Mouse (Mus musculus): ENCODE data around the gene Klhl29. TPM values are rescaled to one million over a fixed set of nuclear protein-coding genes. Genes with fewer than 3 reads are reported as not detected.

Gene Klhl29
- polyA plus RNA-seq, 1 experiment: not detected

DNA sequence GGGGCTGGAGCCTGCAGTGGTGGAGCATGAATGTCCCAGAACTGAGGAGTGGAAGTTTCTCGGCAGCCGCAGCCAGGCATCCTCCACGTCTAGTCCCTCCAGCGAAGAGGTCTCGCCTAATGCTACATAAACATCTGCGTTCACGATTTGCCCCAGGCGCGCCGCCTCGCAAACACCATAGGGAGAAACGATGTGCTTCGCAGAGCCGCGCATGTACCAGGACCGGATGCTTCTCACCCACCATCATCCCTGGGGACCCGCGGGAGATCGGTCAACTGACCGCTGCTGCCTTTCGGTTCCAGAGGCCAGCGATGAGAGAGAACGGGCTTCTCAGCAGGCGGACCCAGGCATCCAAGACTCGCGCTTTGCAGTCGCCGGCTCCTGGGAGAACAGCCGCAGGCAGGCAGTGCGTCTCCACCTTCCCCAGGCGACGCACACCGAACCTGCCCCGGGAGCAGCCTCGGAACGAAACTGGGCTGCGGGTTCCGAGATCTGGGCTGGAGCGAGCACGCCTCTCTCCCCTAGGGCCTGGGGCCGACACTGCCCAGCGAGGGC, 1.8 kb downstream of the Klhl29 start:
- TF ChIP-seq GATA1 (IDR thresholded peaks at IDR 0.05; ENCODE audit: low read length): no peak

GRCm38 (mm10) chr12:5369396-5369795, 6.1 kb downstream of the Klhl29 start:
- TF ChIP-seq GATA1 (IDR thresholded peaks at IDR 0.05; ENCODE audit: low read length): no peak

DNA sequence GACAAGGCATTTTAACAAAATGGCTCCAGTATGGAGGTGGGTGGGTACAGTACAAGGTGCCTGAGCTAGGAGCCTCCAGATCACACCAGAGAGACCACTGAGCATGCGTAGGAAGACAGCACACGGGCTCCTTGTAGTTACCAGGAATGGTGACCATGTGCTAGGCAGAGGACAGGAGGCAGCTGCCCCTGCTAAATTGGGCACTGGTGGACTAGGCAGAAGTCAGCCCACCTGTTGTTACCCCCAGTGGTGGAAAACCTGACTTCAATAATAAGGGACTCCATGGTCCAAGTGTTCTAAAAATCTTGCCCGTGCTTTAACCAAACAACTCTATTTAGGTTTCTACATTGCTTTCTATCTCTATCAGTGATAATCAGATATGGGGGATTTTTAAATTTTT, 10.6 kb downstream of the Klhl29 start:
- no peak for TF ChIP-seq GATA1 (IDR thresholded peaks at IDR 0.05; ENCODE audit: low read length)

- no peak for TF ChIP-seq GATA1 (IDR thresholded peaks at IDR 0.05; ENCODE audit: low read length)
These were observed 11.4 kb downstream of the Klhl29 start for GRCm38 (mm10) chr12:5363961-5364634.

- no peak for TF ChIP-seq GATA1 (IDR thresholded peaks at IDR 0.05; ENCODE audit: low read length)
These were observed 16.4 kb downstream of the Klhl29 start for GRCm38 (mm10) chr12:5359065-5359464.

DNA sequence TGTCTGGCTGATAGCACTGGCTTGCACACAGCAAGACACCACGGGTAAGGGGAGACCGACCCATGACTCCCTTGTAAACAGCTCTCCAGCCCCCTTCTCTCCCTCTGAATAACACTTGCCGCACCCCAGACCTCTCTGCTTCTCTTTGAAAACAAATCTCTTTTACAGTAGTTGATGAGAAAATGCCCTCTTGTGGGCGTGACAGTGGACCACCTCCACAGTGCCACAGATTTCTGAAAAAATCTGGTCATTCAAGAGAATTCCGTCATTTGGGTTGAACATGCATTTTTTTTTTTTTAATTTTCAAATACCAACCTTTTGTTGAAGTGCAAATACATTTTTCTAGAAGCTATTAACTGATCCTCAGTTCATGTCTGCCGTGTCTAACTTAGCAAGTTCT, 17.0 kb downstream of the Klhl29 start:
- no peak for TF ChIP-seq GATA1 (IDR thresholded peaks at IDR 0.05; ENCODE audit: low read length)

DNA sequence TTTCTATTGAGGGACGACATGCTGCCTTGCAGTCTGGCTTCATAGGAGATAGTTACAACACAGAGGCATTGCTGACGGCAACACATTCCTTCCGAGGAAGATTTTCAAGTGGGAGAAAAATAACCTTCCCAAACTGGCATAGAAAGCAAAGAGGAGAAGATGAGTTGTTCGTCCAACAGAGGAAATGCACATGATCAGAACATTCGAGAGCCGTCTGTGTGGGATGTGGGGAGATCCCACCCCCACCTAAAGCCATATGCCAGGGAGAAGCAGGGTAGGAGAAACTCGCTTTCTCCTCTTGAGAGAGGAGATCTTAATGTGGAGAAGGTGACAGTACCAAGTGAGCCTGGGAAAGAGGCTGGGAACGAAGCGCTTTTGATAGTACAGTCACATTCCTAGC, 22.1 kb downstream of the Klhl29 start:
- no peak for TF ChIP-seq GATA1 (IDR thresholded peaks at IDR 0.05; ENCODE audit: low read length)

DNA sequence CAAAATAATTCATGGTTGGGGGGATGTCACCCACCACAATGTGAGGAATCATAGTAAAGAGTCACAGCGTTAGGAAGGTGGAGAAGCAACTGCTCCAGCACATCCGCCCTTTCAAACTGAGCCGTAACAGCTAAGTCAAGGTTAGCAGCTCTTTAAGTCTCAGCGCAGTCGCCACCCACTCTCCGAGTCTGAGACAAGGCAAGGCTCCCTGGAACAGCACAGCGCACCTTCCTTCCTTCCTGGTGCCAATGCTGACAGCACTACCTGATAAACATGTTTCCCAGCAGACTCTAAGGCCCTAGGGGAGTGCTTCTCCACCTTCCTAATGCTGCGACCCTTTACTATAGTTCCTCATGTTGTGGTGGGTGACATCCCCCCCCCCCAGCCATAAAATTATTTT, 22.7 kb downstream of the Klhl29 start:
- no peak for TF ChIP-seq GATA1 (IDR thresholded peaks at IDR 0.05; ENCODE audit: low read length)

DNA sequence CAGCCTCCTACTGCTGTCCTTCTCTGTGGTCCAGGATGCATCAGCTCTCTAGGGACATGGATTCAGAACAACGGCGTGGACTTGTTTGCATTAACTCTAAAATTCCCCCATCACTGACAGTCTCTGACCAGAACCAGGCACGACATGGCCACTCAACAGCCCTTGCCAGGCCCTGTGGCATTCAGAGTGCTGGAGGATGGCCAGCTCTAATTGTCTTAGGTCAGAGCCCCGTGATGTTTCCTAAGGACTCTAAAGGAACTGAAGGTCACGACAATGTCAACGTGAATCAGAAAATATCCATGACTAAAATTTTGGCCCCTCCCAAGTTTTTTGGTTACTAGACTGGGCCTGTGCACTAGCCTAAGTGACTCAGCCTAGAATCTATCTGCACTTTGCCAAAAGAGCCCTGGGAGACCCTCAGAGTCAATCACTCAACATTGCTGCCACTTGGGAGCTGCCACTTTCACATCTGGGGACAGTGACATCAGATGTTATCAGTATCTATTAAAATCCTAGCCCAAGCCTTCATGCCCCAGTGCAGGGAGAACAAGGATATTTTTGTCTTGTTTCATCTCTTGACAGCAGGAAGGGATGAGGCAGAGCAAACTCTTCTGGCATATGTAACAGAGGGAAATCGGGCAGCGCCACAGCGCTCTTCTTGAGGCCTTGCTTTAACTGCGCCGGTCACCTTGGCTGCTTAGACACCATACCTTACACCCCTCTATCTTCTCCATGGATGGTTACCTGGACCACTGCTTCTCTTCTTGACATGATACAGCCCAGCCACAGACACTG, 24.8 kb downstream of the Klhl29 start:
- TF ChIP-seq GATA1 (IDR thresholded peaks at IDR 0.05; ENCODE audit: low read length): no peak

DNA sequence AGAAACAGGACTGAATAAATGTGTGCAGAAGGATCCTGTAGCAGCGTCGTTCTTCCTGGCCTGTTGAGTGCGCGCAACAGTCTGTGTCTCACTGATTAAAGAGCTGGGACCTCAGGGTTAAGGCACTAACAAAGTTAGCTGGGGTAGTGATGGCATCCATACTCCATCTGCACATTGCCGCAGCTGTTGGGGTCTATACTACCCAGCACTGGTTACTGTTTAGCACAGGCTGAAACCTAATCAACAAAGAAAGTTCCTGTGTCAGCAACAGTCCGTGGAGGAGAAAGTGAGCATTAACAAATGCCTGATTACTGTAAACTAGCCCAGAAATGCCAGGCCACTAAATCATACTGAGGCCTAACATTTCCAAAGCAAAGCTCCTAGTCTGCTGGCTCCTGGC, 30.4 kb downstream of the Klhl29 start:
- TF ChIP-seq GATA1 (IDR thresholded peaks at IDR 0.05; ENCODE audit: low read length): no peak

DNA sequence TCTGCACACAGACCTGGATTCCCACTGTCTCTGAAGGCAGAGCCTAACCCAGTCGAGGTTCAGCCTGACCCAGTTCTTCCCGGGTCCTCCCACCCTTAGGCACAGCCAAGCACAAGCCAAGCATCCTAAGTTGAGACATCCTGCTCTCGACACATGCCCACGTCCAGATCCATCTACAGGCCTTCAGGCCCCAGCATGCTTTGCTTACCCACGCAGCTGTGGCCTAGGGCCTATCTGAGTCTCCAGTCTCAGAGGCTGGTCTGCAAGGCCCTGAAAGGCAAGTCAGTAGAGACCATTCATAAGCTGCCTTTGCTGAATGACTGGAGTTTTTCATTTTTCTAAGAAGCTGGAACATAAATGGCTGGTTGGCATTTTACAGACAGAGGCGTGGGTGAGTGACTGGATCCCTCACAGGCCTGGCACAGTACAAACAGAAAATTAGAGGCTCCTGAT, 35.3 kb downstream of the Klhl29 start:
- no peak for TF ChIP-seq GATA1 (IDR thresholded peaks at IDR 0.05; ENCODE audit: low read length)

DNA sequence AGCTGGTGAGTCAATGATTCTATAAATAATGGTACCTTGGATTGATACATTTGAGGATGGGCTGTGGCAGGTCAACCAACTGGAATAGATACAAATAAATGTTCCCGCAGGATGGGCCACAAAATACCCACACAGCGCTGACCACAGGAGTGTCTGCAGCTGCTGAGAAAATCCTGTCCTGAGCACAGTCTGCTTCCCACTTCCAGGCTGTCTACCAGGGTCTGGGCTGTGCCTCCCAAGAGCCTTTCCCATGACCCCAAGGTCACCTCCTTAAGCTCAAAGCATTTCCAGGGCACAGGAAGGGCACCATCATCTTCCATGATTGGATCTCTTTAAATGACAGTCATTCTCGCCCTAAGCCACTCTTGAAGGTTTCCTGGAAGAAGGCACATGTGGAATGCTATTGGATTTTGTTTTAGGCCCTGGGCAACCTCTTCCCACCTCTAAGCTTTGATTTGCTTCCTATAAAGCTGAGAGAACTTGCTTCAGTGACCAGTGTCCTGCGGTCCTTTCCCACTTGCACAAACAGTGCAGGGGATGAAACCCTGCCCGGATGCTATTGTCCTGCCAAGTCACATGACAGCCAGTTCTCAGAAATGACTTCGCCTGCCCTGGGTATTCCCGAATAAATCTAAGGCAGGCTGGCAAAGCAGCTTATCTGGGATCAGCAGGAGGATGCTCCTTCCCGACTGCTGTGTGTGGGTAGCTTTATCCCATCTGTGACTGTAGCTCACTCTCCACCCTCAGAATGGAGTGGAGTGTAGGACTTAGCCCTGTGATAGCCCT, 38.4 kb downstream of the Klhl29 start:
- TF ChIP-seq GATA1 (IDR thresholded peaks at IDR 0.05; ENCODE audit: low read length): no peak

- TF ChIP-seq GATA1 (IDR thresholded peaks at IDR 0.05; ENCODE audit: low read length): no peak
These were observed 39.2 kb downstream of the Klhl29 start for GRCm38 (mm10) chr12:5336331-5336730.

DNA sequence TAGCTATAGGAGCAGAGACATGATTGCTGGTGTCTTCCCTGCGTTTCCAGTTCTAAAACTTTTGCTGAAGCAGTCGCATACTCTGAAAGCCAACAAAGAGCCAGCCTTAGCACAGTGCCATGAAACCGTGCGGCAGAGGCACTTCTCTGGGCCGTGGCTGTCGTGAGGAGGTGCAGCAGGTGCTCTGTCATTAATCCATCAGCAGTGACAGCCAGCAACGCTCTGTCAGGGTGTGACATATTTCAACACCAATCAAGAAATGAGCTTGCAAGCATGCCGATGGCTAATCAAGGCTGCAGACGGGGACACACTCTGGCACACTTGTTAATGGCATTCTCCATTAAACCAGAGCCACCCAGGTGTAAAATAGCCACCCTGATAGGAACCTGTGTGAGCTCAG, 40.5 kb downstream of the Klhl29 start:
- TF ChIP-seq GATA1 (IDR thresholded peaks at IDR 0.05; ENCODE audit: low read length): no peak

DNA sequence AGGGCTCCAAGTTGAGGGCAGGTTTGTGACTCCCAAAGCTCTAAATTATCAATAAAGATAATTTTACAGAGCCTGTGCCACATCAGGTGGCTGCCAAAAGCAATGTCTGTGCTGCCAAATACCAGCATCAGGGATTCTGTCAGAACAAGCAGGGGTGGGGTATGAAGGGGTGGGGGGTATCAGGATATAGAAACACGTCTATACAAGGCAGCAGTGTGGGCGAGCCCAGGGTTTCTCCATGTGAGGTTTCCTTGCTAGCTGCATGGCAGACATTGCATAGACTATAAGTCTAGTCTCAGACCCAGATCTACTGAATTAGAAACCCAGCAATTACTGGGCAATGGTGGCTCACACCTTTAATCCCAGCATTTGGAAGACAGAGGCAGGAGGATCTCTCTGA, 41.3 kb downstream of the Klhl29 start:
- no peak for TF ChIP-seq GATA1 (IDR thresholded peaks at IDR 0.05; ENCODE audit: low read length)
